Mouse (Mus musculus): Measurements from ENCODE around the gene Ablim2.

DNA sequence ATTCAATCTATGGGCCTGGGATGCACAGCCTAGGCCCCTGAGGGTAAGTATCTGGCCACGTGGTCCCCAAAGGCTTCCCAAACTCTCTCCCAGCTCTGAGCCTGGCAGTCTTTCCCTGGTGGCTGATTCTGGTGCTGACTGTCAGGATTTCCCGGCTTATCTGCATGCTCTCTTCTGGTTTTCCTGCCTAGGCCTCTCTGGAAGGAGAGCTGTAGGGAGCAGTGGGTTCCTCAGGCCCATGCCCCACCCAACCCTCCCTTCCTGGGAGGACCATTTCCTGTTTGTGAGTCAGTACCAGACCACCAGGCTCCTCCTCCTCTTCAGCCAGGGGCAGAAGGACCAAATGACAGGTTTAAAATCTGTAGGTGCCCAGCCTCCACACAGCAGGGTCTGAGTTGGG lies 35.0 kb upstream of the Ablim2 start:
- TF ChIP-seq CTCF (IDR thresholded peaks at IDR 0.05; ENCODE audit: control insufficient read depth, insufficient read depth, low read length): no peak
- no peak for TF ChIP-seq POLR2A (IDR thresholded peaks at IDR 0.05; ENCODE audit: borderline replicate concordance, control insufficient read depth, low read depth, low read length)

All from bone marrow, adult 2 months (tissue).